Mouse (Mus musculus): ENCODE results near the gene Csrp1.

Gene Csrp1

DNA sequence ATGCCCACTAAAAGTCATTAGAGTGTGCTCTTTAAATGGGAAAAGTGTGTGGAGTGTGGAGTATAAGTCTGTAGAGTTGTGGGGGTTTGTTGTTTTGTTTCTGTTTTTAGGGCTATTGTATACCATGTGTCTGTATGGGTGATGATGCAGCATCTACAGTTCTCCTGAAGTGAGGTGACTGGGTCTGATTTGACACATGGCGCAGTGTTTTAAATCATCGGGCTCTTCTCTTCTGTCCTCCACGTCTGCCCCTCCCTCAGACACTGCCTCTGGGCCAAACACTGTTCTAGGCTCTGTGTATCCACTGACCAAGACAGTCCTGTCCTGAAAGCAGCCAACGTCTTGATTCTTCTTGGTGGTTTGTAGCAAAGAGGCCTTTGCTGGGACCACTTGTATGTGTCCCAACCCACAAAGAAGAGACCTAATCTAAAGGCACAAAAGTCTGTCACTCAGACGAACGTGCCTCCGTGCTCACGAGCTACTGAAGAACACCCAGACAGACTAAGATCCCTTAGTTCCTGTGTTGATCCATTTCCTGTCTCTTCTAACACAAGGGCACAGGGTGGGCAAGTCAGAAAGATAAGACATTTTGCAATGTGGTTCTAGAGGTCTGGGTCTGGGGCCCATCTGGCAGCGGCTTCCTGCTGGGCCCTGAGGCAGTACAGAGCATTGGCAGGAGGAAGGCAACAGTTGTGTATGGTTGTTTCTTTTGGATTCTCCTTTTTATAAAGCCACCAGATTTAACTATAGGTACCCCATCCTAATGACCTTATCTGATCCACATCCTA, 5.6 kb upstream of the Csrp1 start:
- ChIA-PET POLR2A (interaction anchor here in 3 of 4 experiments (0.5 to 3.0 kb wide), 18 partner anchors 10 to 603 kb away, joined by 3 to 11 read pairs (median 4); partner anchors contain the start of gene Phlda3 (in 1 of the 3)), CTCF (interaction anchor here in 3 of 4 experiments (0.7 to 2.9 kb wide), 10 partner anchors 15 to 76 kb away, joined by 3 to 16 read pairs (median 3); no protein-coding TSS in a partner anchor)

DNA sequence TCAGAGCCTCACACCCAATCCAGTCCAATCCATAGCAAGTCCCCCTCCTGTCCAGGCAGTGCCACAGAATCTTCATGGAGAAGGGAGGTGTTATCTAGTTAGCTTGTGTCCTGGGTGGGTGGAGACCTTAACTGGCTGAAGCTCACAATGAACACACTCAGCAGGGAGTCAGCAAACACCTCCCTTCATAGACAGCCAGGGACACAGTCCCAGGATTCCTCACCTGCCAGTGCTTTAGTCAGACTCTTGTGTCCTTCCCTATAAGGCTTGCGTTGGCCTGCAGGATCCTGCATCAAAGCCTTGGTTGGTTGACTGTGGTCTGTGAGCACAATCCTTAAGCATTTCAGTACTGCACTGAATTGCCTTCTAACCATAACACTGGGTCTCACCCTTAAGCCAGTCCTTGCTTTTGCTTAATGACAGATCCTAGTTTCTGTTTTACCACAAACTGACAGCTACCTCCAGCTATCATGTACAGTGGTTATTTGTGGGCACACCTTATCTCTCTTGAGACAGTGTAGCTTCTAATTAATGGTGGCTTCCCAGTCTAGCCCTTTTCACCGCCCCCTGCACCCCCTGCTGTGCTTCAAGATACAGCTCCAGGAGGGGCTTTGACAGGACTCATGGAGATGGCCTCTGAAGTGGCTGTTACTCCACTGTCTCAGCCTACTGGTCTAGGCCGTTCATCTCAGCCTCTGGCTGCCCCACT, 4.8 kb upstream of the Csrp1 start:
- ChIA-PET CTCF (interaction anchor here (0.6 to 2.9 kb wide), 16 partner anchors 14 to 171 kb away, joined by 3 to 24 read pairs (median 3); no protein-coding TSS in a partner anchor), POLR2A (interaction anchor here in 3 of 4 experiments (0.6 to 3.0 kb wide), 18 partner anchors 9 to 66 kb away, joined by 3 to 11 read pairs (median 4); partner anchors contain the start of gene Phlda3 (in 2 of the 3))

DNA sequence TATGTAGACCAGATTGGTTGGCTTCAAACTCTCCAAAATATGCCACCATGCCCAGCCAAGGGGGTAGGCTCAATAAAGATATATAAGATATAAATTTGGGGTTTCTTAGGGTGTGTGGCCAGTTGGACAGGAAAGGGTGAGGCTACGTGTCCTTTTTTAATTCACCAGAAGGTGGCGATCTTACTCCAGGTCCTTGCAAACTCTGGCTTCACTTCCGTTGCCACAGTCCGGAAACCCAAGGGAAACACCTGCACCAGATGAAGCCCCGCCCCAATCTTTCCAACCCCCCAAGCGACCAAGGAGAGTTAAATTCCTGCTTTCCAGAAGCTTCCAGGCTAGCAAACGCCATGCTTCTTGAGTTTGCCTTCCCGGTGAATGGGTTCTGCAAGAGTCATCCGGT, 375 bp upstream of the Csrp1 start:
- CTCF ChIA-PET, result interaction anchor here (0.6 to 3.8 kb wide), 30 partner anchors 10 to 229 kb away, joined by 3 to 50 read pairs (median 4); partner anchors contain the start of gene Tnni1 (in 1 of the 4)
- POLR2A ChIA-PET, result interaction anchor here in 3 of 4 experiments (0.7 to 3.7 kb wide), 15 partner anchors 10 to 1351 kb away, joined by 3 to 24 read pairs (median 3); partner anchors contain the start of gene Phlda3 (in 1 of the 3)

- ChIA-PET CTCF (interaction anchor here (0.5 to 2.4 kb wide), 11 partner anchors 18 to 735 kb away, joined by 3 to 12 read pairs (median 5); no protein-coding TSS in a partner anchor), POLR2A (interaction anchor here in 2 of 4 experiments (1.0 to 3.7 kb wide), 7 partner anchors 7 to 66 kb away, joined by 3 to 24 read pairs (median 5); no protein-coding TSS in a partner anchor)
These were observed 3.2 kb downstream of the Csrp1 start for GRCm38 (mm10) chr1:135723016-135723415.

DNA sequence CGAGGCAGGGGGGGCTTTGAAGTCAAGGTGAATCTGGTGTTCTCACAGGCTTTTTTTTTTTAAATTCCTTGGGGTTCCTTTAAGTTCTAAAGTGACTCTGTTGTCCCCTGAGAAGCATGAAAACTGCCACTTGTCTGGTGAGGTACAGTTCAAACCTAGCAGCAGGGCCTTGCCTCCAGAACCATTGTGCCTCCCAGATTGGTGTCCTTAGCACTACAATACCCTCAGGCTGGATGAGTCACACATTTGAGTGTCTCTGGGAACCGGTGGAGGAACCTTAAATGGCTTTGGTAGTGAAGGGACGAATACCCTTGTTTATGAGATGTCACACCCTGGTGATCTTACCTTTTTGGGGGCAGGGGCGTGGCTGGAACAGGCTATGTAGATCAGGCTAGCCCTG, 4.3 kb downstream of the Csrp1 start:
- ChIA-PET CTCF (interaction anchor here (0.6 to 2.4 kb wide), 10 partner anchors 17 to 590 kb away, joined by 3 to 12 read pairs (median 4); no protein-coding TSS in a partner anchor), POLR2A (interaction anchor here in 3 of 4 experiments (0.5 to 2.5 kb wide), 12 partner anchors 8 to 525 kb away, joined by 3 to 10 read pairs (median 4); no protein-coding TSS in a partner anchor)

DNA sequence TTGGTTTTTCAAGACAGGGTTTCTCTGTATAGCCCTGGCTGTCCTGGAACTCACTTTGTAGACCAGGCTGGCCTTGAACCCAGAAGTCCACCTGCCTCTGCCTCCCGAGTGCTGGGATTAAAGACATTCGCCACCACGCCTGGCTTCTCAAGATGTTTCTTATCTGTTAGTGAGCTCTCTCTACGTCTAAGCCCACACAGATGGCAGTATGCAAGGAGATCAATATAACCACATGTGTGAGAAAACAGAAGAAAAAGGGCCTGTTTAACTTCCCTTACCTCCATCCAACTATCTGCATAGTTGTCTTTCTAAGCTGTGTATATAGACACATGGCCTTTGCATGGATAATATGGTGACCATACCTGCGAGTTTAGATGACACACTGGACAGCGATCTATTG, 5.5 kb downstream of the Csrp1 start:
- CTCF ChIA-PET, result interaction anchor here in 1 of 4 experiments (2.3 kb wide), 1 partner anchor 27 kb away, joined by 7 read pairs; no protein-coding TSS in a partner anchor
- POLR2A ChIA-PET, result interaction anchor here in 3 of 4 experiments (0.7 to 10.3 kb wide), 6 partner anchors 10 to 68 kb away, joined by 3 to 83 read pairs (median 6); no protein-coding TSS in a partner anchor

GRCm38 (mm10) chr1:135725936-135726335, 6.1 kb downstream of the Csrp1 start:
- ChIA-PET CTCF (interaction anchor here in 2 of 4 experiments (0.9 to 2.3 kb wide), 4 partner anchors 27 to 63 kb away, joined by 3 to 7 read pairs (median 6); no protein-coding TSS in a partner anchor), POLR2A (interaction anchor here in 2 of 4 experiments (1.5 to 10.3 kb wide), 4 partner anchors 10 to 17 kb away, joined by 3 to 83 read pairs (median 8); no protein-coding TSS in a partner anchor)

- CTCF ChIA-PET, result interaction anchor here (0.7 to 5.1 kb wide), 23 partner anchors 9 to 216 kb away, joined by 3 to 40 read pairs (median 4); partner anchors contain the start of gene Csrp1 (in 3 of the 4)
- POLR2A ChIA-PET, result interaction anchor here in 3 of 4 experiments (0.5 to 10.3 kb wide), 61 partner anchors 8 to 582 kb away, joined by 3 to 112 read pairs (median 4); partner anchors contain the start of genes Csrp1 (in 2 of the 3), Ipo9 (in 1 of the 3), Phlda3 (in 1 of the 3) and Tnni1 (in 1 of the 3)
These were observed 8.9 kb downstream of the Csrp1 start for GRCm38 (mm10) chr1:135728631-135729366.

- POLR2A ChIA-PET, result interaction anchor here in 3 of 4 experiments (0.6 to 10.3 kb wide), 59 partner anchors 8 to 582 kb away, joined by 3 to 112 read pairs (median 4); partner anchors contain the start of genes Csrp1 (in 2 of the 3), Ipo9 (in 1 of the 3), Phlda3 (in 1 of the 3) and Tnni1 (in 1 of the 3)
These were observed 9.5 kb downstream of the Csrp1 start for GRCm38 (mm10) chr1:135729367-135729713.

GRCm38 (mm10) chr1:135729821-135730220, 10.0 kb downstream of the Csrp1 start:
- ChIA-PET CTCF (interaction anchor here in 3 of 4 experiments (1.0 to 5.1 kb wide), 10 partner anchors 10 to 102 kb away, joined by 3 to 40 read pairs (median 6); partner anchors contain the start of gene Csrp1 (in 2 of the 3)), POLR2A (interaction anchor here in 3 of 4 experiments (0.6 to 10.3 kb wide), 46 partner anchors 9 to 531 kb away, joined by 3 to 112 read pairs (median 4); partner anchors contain the start of gene Csrp1 (in 2 of the 3))

More at GRCm38 (mm10) chr1:135729367-135729713, 9.5 kb downstream of the Csrp1 start:
- CTCF ChIA-PET, result interaction anchor here (0.7 to 5.1 kb wide), 21 partner anchors 9 to 215 kb away, joined by 3 to 40 read pairs (median 4); partner anchors contain the start of gene Csrp1 (in 3 of the 4)

DNA sequence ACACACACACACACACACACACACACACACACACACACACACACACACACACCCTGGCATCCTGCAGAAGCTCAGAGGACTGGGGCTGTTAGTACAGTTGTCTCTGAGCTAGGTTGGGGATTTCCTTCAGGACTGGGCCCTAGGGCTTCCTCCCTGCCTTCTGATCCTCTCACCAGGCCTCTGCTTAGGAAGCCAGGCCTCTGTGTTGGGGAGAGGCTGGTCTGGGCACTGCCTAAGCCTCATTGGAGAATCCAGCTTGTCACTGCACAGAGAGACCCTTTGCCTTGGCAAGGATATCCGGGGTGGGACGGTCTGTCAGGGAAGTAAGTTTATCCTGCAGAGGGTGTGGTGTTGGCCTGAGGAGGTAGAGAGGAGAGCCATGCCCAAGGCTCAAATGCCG, 10.4 kb downstream of the Csrp1 start:
- ChIA-PET CTCF (interaction anchor here in 3 of 4 experiments (0.6 to 5.1 kb wide), 7 partner anchors 10 to 60 kb away, joined by 3 to 40 read pairs (median 7); partner anchors contain the start of gene Csrp1 (in 1 of the 3)), POLR2A (interaction anchor here in 3 of 4 experiments (0.6 to 10.3 kb wide), 30 partner anchors 9 to 475 kb away, joined by 3 to 112 read pairs (median 6); partner anchors contain the start of genes Csrp1 (in 2 of the 3) and Phlda3 (in 1 of the 3))

GRCm38 (mm10) chr1:135731393-135731792, 11.5 kb downstream of the Csrp1 start:
- ChIA-PET CTCF (interaction anchor here (0.5 to 5.1 kb wide), 12 partner anchors 10 to 444 kb away, joined by 3 to 40 read pairs (median 4); no protein-coding TSS in a partner anchor), POLR2A (interaction anchor here (0.5 to 10.3 kb wide), 27 partner anchors 8 to 666 kb away, joined by 3 to 112 read pairs (median 5); partner anchors contain the start of genes Csrp1 (in 2 of the 4), Phlda3 (in 1 of the 4) and Tnni1 (in 1 of the 4))

DNA sequence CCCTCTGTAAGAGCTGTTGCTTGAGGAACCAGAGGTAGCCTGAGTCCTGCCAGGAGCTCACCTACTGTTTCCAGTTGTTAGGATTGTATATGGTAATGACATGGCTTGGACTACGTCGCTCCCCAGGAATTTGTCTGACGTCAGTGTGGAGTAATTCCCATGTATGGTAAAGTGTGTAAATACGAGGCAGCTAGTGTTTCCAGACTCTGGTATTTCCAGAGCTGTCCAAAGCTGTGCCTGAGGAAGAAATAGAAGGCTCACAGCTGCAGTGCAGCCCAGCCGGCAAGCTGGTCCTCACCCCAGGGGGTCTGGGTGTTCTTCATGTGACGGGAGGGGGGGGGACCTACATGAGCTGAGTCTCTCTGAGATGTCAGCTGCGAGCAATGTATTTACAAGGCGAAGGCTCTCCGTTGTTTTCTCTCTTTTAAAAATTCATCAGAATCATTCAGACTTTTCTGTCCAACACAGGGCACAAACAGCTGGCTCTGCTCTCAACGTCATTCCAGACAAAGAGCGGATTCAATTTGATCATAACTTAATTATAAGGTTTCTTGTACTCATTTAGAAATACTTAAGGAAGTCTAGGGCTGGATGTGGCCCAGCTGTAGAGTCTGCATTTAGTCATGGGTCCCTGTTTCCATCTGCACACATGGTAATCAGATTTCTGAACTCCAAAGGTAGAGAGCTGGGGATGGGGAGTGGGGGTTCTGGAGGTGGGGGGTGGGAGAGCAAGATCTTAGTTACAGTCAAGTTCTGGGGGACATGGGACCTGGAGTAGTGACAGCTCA, 12.2 kb downstream of the Csrp1 start:
- CTCF ChIA-PET, result interaction anchor here (0.5 to 5.1 kb wide), 13 partner anchors 9 to 55 kb away, joined by 3 to 40 read pairs (median 4); no protein-coding TSS in a partner anchor
- POLR2A ChIA-PET, result interaction anchor here (0.5 to 10.3 kb wide), 28 partner anchors 8 to 666 kb away, joined by 3 to 112 read pairs (median 5); partner anchors contain the start of genes Phlda3 (in 2 of the 4), Csrp1 (in 1 of the 4) and Tnni1 (in 1 of the 4)

DNA sequence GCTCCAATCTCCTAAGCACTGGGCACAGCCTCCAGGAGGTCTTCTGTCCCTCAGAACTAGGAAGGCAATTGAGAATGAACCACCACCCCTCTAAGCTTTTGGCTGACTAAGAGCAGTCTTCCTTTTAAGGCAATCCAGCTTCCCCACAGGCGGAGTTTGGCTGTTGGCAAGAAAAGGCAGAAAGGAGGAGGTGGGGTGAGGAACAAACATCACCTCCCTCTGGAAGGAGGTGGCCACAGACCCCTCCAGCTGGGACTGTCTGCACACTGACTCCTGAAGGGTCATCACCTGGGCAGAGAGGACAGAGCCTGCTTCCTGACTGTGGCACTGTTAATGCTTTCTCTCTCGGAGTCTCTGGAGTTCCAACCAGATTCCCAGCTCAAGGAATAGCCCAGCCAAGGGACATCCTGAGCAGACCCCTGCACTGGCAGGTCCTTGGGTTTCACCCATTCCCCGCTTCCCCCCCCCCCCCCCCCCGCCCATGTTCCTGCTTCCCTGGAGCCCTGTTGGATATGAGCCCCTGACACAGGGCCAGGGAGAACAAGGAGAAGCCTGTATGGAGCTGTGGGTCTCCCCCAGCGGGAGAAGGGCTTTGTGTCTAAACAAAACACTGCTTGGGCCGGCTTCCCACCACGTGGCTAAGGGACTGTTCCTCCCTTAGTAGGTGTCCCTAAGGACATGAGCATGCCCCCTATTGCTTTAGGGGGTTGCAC, 14.5 kb downstream of the Csrp1 start:
- POLR2A ChIA-PET, result interaction anchor here in 2 of 4 experiments (0.6 to 10.3 kb wide), 12 partner anchors 8 to 302 kb away, joined by 3 to 83 read pairs (median 6); no protein-coding TSS in a partner anchor
- CTCF ChIA-PET, result interaction anchor here in 2 of 4 experiments (0.6 to 3.0 kb wide), 6 partner anchors 14 to 327 kb away, joined by 3 to 18 read pairs (median 5); partner anchors contain the start of gene Csrp1 (in 1 of the 2)

Measured in embryonic stem cell, embryonic (primary cell).